Mouse (Mus musculus) small intestine, adult 2 months (tissue): Measurements from ENCODE around the gene Sin3b. TPM values are rescaled to one million over a fixed set of nuclear protein-coding genes. Genes with fewer than 3 reads are reported as not detected.

Source experiments
- H3K27ac ChIP-seq: fragments of 200-500 bp; 2 replicates; pipeline ENCODE4 v1.5.1; 2012; ENCODE audit warnings: low read depth, low read length, control low read depth, inconsistent platforms; ENCODE audit not compliant: insufficient read depth
- H3K27me3 ChIP-seq: fragments of 200-500 bp; 2 replicates; pipeline ENCODE4 v1.6.1; 2012; ENCODE audit warnings: mild to moderate bottlenecking, moderate library complexity, low read length, inconsistent platforms; ENCODE audit not compliant: control insufficient read depth, insufficient read depth
- H3K36me3 ChIP-seq: fragments of 200-500 bp; 2 replicates; pipeline ENCODE4 v1.6.1; 2012; ENCODE audit warnings: mild to moderate bottlenecking, low read length, control low read depth, inconsistent platforms; ENCODE audit not compliant: control insufficient read depth, insufficient read depth
- H3K4me1 ChIP-seq: fragments of 200-500 bp; 2 replicates; pipeline ENCODE4 v1.6.1; 2012; ENCODE audit warnings: low read length, inconsistent platforms, mixed read lengths; ENCODE audit not compliant: control insufficient read depth, insufficient read depth, insufficient read length
- H3K4me3 ChIP-seq: fragments of 200-500 bp; 2 replicates; pipeline ENCODE4 v1.5.1; 2012; ENCODE audit warnings: low read depth, mild to moderate bottlenecking, control low read depth, inconsistent platforms, low read length, moderate library complexity
- CTCF ChIP-seq: fragments of 200-500 bp; IDR thresholded peaks from 2 replicates; pipeline ENCODE4 v1.5.1; 2012; ENCODE audit warnings: low read depth, mild to moderate bottlenecking, control low read depth, inconsistent platforms, low read length, moderate library complexity, mixed read lengths; ENCODE audit not compliant: insufficient replicate concordance, insufficient read length; ENCODE audit errors: extremely low read depth
- POLR2A ChIP-seq: fragments of 200-500 bp; IDR thresholded peaks from 2 replicates; pipeline ENCODE4 v1.6.1; 2012; ENCODE audit warnings: low read depth, mild to moderate bottlenecking, control low read depth, inconsistent platforms, low read length, moderate library complexity
- WGBS: fragments of 180-500 bp; shearing (Covaris S2); methylation state at CpG from one replicate; pipeline ENCODE4 v1.1.7; 2018; 5-methylcytosine and 5-hydroxymethylcytosine counted together
- polyA plus RNA-seq: library from polyadenylated mRNA; depleted of rRNA; stranded (reverse); fragments of >200 nt; gene quantifications from 2 replicates; pipeline ENCODE4 v1.2.3, GENCODE M21; 2012; rRNA removed

Sin3b gene
- polyA plus RNA-seq, 1 experiment, result 114 TPM

DNA sequence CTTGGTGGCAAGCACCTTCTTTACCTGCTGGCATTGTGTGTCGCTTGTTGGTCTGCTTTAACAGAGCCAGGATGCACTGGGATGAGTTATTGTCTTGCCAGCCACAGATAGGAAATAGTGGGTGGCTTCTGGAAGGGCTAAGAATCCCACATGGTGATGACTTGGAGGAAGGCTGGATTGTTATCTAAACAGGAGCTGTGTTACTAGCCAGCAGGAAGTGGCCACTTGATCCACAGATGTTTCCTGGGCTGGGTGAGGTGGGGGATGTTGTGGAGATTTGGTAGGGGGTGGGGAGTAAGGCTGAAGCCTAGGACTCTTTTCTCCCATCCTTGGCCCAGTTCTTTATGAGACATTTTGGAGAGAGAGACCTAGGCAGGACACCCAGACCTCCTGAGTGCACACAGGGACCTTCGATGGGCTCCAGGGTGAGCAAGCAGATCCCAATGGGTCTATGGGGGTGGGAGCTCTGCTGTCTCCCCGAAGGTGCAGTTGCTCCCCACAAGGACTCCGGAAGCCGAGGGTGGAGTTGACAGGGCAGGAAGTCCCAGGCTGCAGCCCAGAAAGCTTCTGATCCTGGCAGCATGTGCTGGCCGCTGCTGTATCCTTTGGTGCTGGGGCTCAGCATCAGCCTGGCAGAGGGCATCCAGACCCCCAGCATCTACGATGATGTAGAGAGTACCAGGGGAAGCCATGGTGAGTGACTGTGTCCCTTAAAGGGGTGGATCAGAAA lies 38.4 kb downstream of the Sin3b start, which contains the start of gene F2rl3:
Gene F2rl3 (plus strand): TSS at position 559 of the 730 bp plus-strand sequence.
- TF ChIP-seq CTCF, result no peak
- TF ChIP-seq POLR2A, result no peak
- WGBS, result 66% methylated on average over 7 of the region's 7 CpGs
- H3K27ac ChIP-seq, result peak within 1 kb of the TSS; percentile 42
- H3K4me1 ChIP-seq, result no peaks in the 10 kb centered on the region; the same call in 1 of the 2 replicates
- peak within 1 kb of the TSS; percentile 45 for H3K4me3 ChIP-seq
- H3K36me3 ChIP-seq, result peaks cover 9% of the 10 kb centered on the region
- H3K27me3 ChIP-seq, result no peaks in the 10 kb centered on the region

DNA sequence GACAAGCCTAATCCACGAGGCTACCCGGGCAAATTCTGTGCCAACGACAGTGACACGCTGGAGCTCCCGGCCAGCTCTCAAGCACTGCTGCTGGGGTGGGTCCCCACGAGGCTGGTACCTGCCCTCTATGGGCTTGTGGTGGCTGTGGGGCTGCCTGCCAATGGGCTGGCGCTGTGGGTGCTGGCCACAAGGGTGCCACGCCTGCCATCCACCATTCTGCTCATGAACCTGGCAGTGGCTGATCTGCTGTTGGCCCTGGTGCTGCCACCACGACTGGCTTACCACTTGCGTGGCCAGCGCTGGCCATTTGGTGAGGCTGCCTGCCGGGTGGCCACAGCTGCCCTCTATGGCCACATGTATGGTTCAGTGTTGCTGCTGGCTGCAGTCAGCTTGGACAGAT lies 39.2 kb downstream of the Sin3b start:
- Histone ChIP-seq H3K27ac (peak overlapping the region; percentile 42; the same call in 1 of the 2 replicates), H3K36me3 (0 out of 2 replicates have a peak, but pooled peaks cover 2% of the 10 kb centered on the region), H3K4me3 (peak overlapping the region; percentile 45), H3K27me3 (no peaks in the 10 kb centered on the region), H3K4me1 (no peaks in the 10 kb centered on the region; the same call in 1 of the 2 replicates)
- 76% methylated on average over 12 of the region's 12 CpGs for WGBS
- TF ChIP-seq CTCF (no peak), POLR2A (no peak)

DNA sequence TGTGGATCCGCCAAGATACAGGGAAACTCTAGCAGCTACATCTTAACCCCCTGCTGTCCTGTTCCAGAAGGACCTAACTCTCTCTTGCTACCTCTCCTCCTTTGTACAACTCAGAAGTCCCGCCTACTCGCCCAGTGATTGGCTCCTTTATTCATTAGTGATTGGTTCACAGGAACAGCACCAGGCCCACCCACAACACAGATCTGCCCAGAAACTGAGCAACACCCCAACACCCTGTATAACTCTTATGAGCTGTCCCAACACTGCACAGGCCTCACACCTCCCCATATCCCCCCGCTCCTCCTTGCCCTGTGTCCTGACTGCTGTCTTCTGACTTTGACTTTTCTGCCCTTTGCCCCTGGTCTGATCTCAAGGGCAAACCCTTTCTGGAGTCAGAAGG lies 42.6 kb downstream of the Sin3b start:
- no peak overlapping the region for H3K4me3 ChIP-seq

DNA sequence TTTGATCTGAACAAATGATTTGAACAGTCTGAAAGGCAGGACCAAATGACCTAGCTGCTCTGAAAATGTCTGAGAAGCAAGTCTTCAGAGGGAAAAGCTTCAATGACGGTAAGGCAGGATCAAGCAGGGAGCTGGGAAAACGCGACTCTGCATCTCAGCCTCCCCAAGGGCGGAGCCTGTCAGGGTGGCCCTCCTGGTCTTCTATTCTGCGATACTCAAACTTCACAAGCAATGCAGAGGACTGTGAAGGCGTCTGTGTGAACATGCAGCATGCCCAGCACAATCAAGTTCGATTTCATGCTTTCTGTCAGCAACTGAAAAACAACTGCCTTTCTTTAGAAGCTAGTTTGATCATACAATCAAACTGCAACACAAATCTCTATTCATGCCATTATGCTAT lies 43.7 kb downstream of the Sin3b start:
- Histone ChIP-seq H3K4me3 (no peak overlapping the region), H3K4me1 (no peaks in the 10 kb centered on the region), H3K36me3 (no peaks in the 10 kb centered on the region), H3K27me3 (no peaks in the 10 kb centered on the region), H3K27ac (no peak overlapping the region)
- TF ChIP-seq CTCF (no peak), POLR2A (no peak)
- 36% methylated on average over 7 of the region's 7 CpGs for WGBS

More for the DNA sequence above, 42.6 kb downstream of the Sin3b start:
- H3K27ac ChIP-seq, result no peak overlapping the region
- no peaks in the 10 kb centered on the region for H3K27me3 ChIP-seq
- TF ChIP-seq CTCF (no peak), POLR2A (no peak)
- WGBS, result 72% methylated on average over 4 of the region's 4 CpGs
- H3K4me1 ChIP-seq, result no peaks in the 10 kb centered on the region; the same call in 1 of the 2 replicates
- H3K36me3 ChIP-seq, result no peaks in the 10 kb centered on the region

DNA sequence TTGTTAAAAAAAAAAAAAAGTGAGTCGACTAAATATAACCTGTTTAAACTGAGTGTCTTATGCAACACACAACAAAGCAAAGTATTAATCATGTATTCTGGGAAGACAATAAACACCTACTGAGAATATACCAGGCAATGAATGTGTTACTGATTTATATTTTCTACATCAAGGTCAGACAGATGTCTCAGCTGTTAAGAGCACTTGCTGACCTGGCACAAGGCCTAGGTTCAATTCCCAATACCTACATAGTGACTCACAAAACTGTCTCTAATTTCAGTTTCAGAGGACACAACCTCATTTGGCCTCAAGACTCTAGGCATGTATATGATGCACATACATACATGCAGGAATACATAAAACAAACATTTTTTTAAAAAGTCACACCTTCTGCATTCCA lies 54.7 kb downstream of the Sin3b start:
- Histone ChIP-seq H3K4me1 (no peaks in the 10 kb centered on the region), H3K27ac (no peak overlapping the region), H3K4me3 (no peak overlapping the region), H3K36me3 (no peaks in the 10 kb centered on the region), H3K27me3 (no peaks in the 10 kb centered on the region)
- WGBS, result 76% methylated on average over 1 of the region's 1 CpGs
- no peak for TF ChIP-seq CTCF
- TF ChIP-seq POLR2A, result no peak

DNA sequence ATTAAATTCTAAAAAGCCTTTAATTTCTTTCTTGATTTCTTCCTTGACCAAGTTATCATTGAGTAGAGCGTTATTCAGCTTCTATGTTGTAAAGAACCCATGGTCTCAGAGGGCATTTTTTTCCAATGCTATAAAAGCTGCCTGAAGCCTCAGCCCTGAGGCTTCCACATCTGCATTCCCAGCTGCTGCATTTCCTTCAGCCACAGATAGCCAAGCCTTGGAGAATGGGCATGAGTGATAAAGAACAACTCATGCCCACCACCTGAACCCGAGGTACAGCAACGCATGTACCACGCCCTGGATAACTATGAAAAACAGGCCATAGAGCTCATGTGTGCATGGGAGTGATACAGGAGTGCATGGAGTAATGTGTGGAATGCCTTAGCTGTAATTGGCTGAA lies 57.6 kb downstream of the Sin3b start:
- Histone ChIP-seq H3K27me3 (no peaks in the 10 kb centered on the region), H3K4me3 (no peak overlapping the region), H3K27ac (no peak overlapping the region), H3K36me3 (no peaks in the 10 kb centered on the region), H3K4me1 (no peaks in the 10 kb centered on the region)
- WGBS, result 91% methylated on average over 4 of the region's 4 CpGs
- TF ChIP-seq CTCF (no peak), POLR2A (no peak)

DNA sequence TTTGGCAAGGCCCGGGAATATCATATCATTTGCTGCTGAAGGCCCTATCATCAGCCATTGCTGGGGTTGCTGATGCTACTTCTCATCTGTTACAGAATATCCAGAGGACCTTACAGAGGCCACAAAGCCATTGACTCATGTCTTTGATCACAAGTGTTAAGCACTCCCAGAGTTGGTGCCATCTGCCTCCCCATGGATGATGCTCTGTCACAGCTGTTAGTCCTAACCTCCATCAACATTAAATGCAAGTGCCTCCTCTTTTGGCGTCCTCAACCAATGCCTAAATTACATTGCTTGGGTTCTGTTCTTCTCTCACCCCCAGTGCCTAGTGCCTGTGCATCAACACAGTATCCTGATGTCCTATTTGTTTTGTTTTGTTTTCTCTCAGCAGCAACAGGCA lies 78.5 kb downstream of the Sin3b start:
- no peak overlapping the region for H3K27ac ChIP-seq
- 75% methylated on average over 2 of the region's 2 CpGs for WGBS
- H3K36me3 ChIP-seq, result no peaks in the 10 kb centered on the region
- H3K4me3 ChIP-seq, result no peak overlapping the region
- no peak for TF ChIP-seq CTCF
- no peaks in the 10 kb centered on the region for H3K27me3 ChIP-seq
- no peaks in the 10 kb centered on the region for H3K4me1 ChIP-seq

Other genes starting within 250 kb of the Sin3b start
- 32.8 and 43.8 TPM in 2 replicates for gene Cherp, start 248.1 kb upstream of the Sin3b start, polyA plus RNA-seq
- gene Slc35e1, start 230.7 kb upstream of the Sin3b start, polyA plus RNA-seq, result 87.7 and 167 TPM in 2 replicates
- 7.8 and 15.1 TPM in 2 replicates for gene Med26, start 175.0 kb upstream of the Sin3b start, polyA plus RNA-seq
- 17.7 and 29.3 TPM in 2 replicates for gene Smim7, start 152.2 kb upstream of the Sin3b start, polyA plus RNA-seq
- gene Tmem38a, start 151.2 kb upstream of the Sin3b start, polyA plus RNA-seq, result 11.5 and 13.7 TPM in 2 replicates
- gene Nwd1, start 76.6 kb upstream of the Sin3b start, polyA plus RNA-seq, result 0.03 and 0.05 TPM in 2 replicates
- gene F2rl3, start 38.6 kb downstream of the Sin3b start, polyA plus RNA-seq, result 6.3 and 10.6 TPM in 2 replicates